Mouse (Mus musculus): ENCODE results near the gene Tmtc1. TPM values are rescaled to one million over a fixed set of nuclear protein-coding genes. Genes with fewer than 3 reads are reported as not detected.

Gene Tmtc1
- polyA plus RNA-seq, 1 experiment: 3.3 TPM

- peak overlapping the region; percentile 87 for H3K9ac ChIP-seq (ENCODE audit: low read depth, poor library complexity, severe bottlenecking)
- H3K27ac ChIP-seq (ENCODE audit: insufficient read depth, low read length): no peak overlapping the region
- H3K4me1 ChIP-seq (ENCODE audit: control insufficient read depth, insufficient read depth, low read length): no peaks in the 10 kb centered on the region
- H3K9me3 ChIP-seq (replicated peaks; ENCODE audit: control insufficient read depth, insufficient read depth, low read length, poor library complexity, severe bottlenecking): no peaks in the 10 kb centered on the region
- peak overlapping the region; percentile 97 for H3K4me3 ChIP-seq (ENCODE audit: low read depth, low read length)
- H3K36me3 ChIP-seq (ENCODE audit: control insufficient read depth, insufficient read depth, low read length, poor library complexity, severe bottlenecking): no peaks in the 10 kb centered on the region; the same call in 1 of the 2 replicates
- H3K27me3 ChIP-seq (ENCODE audit: control insufficient read depth, insufficient read depth, low read length, poor library complexity, severe bottlenecking): no peaks in the 10 kb centered on the region
- no peak for TF ChIP-seq EP300 (IDR thresholded peaks at IDR 0.05; ENCODE audit: insufficient read depth, low read depth, low read length)
- TF ChIP-seq CTCF (IDR thresholded peaks at IDR 0.05; ENCODE audit: low read depth, low read length): no peak
- TF ChIP-seq POLR2A (IDR thresholded peaks at IDR 0.05; ENCODE audit: insufficient read depth, low read length): no peak
Measured at GRCm38 (mm10) chr6:148211391-148211876, 232.8 kb downstream of the Tmtc1 start.

- Histone ChIP-seq H3K9ac (ENCODE audit: low read depth, poor library complexity, severe bottlenecking) (no peak overlapping the region), H3K36me3 (ENCODE audit: control insufficient read depth, insufficient read depth, low read length, poor library complexity, severe bottlenecking) (peaks cover 14% of the 10 kb centered on the region), H3K4me1 (ENCODE audit: control insufficient read depth, insufficient read depth, low read length) (no peaks in the 10 kb centered on the region), H3K27me3 (ENCODE audit: control insufficient read depth, insufficient read depth, low read length, poor library complexity, severe bottlenecking) (no peaks in the 10 kb centered on the region), H3K9me3 (replicated peaks; ENCODE audit: control insufficient read depth, insufficient read depth, low read length, poor library complexity, severe bottlenecking) (no peaks in the 10 kb centered on the region), H3K4me3 (ENCODE audit: low read depth, low read length) (no peak overlapping the region), H3K27ac (ENCODE audit: insufficient read depth, low read length) (no peak overlapping the region)
- TF ChIP-seq EP300 (IDR thresholded peaks at IDR 0.05; ENCODE audit: insufficient read depth, low read depth, low read length): no peak
- no peak for TF ChIP-seq CTCF (IDR thresholded peaks at IDR 0.05; ENCODE audit: low read depth, low read length)
- no peak for TF ChIP-seq POLR2A (IDR thresholded peaks at IDR 0.05; ENCODE audit: insufficient read depth, low read length)
Measured at GRCm38 (mm10) chr6:148207522-148207921, 236.7 kb downstream of the Tmtc1 start.

GRCm38 (mm10) chr6:148205134-148205533, 239.1 kb downstream of the Tmtc1 start:
- H3K36me3 ChIP-seq (ENCODE audit: control insufficient read depth, insufficient read depth, low read length, poor library complexity, severe bottlenecking): peaks cover 28% of the 10 kb centered on the region
- TF ChIP-seq EP300 (IDR thresholded peaks at IDR 0.05; ENCODE audit: insufficient read depth, low read depth, low read length): no peak
- no peak for TF ChIP-seq CTCF (IDR thresholded peaks at IDR 0.05; ENCODE audit: low read depth, low read length)
- no peak for TF ChIP-seq POLR2A (IDR thresholded peaks at IDR 0.05; ENCODE audit: insufficient read depth, low read length)
- H3K9ac ChIP-seq (ENCODE audit: low read depth, poor library complexity, severe bottlenecking): no peak overlapping the region
- no peak overlapping the region for H3K4me3 ChIP-seq (ENCODE audit: low read depth, low read length)
- H3K27me3 ChIP-seq (ENCODE audit: control insufficient read depth, insufficient read depth, low read length, poor library complexity, severe bottlenecking): no peaks in the 10 kb centered on the region
- no peaks in the 10 kb centered on the region for H3K4me1 ChIP-seq (ENCODE audit: control insufficient read depth, insufficient read depth, low read length)
- H3K9me3 ChIP-seq (replicated peaks; ENCODE audit: control insufficient read depth, insufficient read depth, low read length, poor library complexity, severe bottlenecking): no peaks in the 10 kb centered on the region
- no peak overlapping the region for H3K27ac ChIP-seq (ENCODE audit: insufficient read depth, low read length)

- no peak overlapping the region for H3K4me3 ChIP-seq (ENCODE audit: low read depth, low read length)
- no peaks in the 10 kb centered on the region for H3K4me1 ChIP-seq (ENCODE audit: control insufficient read depth, insufficient read depth, low read length)
- H3K27me3 ChIP-seq (ENCODE audit: control insufficient read depth, insufficient read depth, low read length, poor library complexity, severe bottlenecking): no peaks in the 10 kb centered on the region
- H3K36me3 ChIP-seq (ENCODE audit: control insufficient read depth, insufficient read depth, low read length, poor library complexity, severe bottlenecking): peaks cover 39% of the 10 kb centered on the region
- H3K27ac ChIP-seq (ENCODE audit: insufficient read depth, low read length): no peak overlapping the region
- TF ChIP-seq CTCF (IDR thresholded peaks at IDR 0.05; ENCODE audit: low read depth, low read length) (no peak), EP300 (IDR thresholded peaks at IDR 0.05; ENCODE audit: insufficient read depth, low read depth, low read length) (no peak), POLR2A (IDR thresholded peaks at IDR 0.05; ENCODE audit: insufficient read depth, low read length) (no peak)
- no peak overlapping the region for H3K9ac ChIP-seq (ENCODE audit: low read depth, poor library complexity, severe bottlenecking)
- H3K9me3 ChIP-seq (replicated peaks; ENCODE audit: control insufficient read depth, insufficient read depth, low read length, poor library complexity, severe bottlenecking): no peaks in the 10 kb centered on the region
Measured at GRCm38 (mm10) chr6:148199729-148200128, 244.5 kb downstream of the Tmtc1 start.

DNA sequence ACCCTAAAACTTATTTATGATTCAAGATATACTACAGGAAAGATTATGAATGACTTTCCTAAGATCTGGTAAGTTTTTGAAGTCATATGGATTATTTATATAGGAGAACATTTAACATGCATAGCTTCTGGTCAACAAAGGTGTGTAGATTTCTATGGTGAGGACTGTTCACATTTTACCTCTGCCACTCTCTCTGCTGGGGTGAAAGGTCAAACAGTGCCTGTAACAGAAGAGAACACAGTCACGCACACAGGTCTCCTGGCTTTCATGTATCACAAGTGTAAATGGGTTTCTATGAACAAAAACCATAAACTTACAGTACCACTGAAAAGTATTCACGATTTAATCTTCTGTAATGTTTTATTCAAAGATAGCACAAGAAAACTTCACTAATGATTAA, 245.0 kb downstream of the Tmtc1 start:
- peaks cover 39% of the 10 kb centered on the region for H3K36me3 ChIP-seq (ENCODE audit: control insufficient read depth, insufficient read depth, low read length, poor library complexity, severe bottlenecking)
- no peaks in the 10 kb centered on the region for H3K27me3 ChIP-seq (ENCODE audit: control insufficient read depth, insufficient read depth, low read length, poor library complexity, severe bottlenecking)
- H3K9ac ChIP-seq (ENCODE audit: low read depth, poor library complexity, severe bottlenecking): no peak overlapping the region
- no peak for TF ChIP-seq POLR2A (IDR thresholded peaks at IDR 0.05; ENCODE audit: insufficient read depth, low read length)
- TF ChIP-seq CTCF (IDR thresholded peaks at IDR 0.05; ENCODE audit: low read depth, low read length): no peak
- TF ChIP-seq EP300 (IDR thresholded peaks at IDR 0.05; ENCODE audit: insufficient read depth, low read depth, low read length): no peak
- no peak overlapping the region for H3K27ac ChIP-seq (ENCODE audit: insufficient read depth, low read length)
- no peaks in the 10 kb centered on the region for H3K9me3 ChIP-seq (replicated peaks; ENCODE audit: control insufficient read depth, insufficient read depth, low read length, poor library complexity, severe bottlenecking)
- no peaks in the 10 kb centered on the region for H3K4me1 ChIP-seq (ENCODE audit: control insufficient read depth, insufficient read depth, low read length)
- H3K4me3 ChIP-seq (ENCODE audit: low read depth, low read length): no peak overlapping the region

DNA sequence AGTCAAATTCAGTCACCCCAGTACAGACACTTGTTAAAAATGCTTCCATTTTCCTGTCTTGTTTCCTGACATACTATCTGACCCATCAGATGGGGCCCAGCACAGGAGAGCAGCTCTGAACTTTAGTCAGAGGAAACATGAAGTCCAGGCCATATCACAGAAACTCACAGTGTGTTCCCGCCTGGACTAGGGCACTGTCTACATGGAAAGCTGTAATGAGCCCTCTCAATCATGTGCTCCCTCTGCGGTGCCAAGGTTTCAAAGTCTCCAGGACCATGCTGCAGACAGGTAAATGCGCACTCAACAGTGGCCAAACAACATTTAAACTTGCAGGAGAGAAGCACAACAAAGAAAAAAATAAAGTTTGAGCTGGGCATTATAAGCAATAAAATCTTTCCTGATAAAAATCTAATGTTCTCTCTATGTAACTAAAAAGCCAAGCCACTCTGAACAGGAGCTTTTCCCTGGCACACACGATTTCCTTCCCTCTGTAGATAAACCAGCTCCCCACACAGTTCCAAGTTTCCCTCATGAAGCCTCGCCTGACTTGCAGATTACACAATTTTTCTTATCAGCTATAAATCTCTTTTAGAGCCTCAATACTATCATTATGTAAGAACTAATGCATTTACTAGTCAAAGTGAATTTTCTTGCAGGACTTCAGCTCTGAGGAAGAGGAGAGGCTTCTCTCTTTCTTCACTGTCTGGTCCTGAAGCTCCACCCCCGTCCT, 250.1 kb downstream of the Tmtc1 start:
- H3K36me3 ChIP-seq (ENCODE audit: control insufficient read depth, insufficient read depth, low read length, poor library complexity, severe bottlenecking): peaks cover 18% of the 10 kb centered on the region
- no peaks in the 10 kb centered on the region for H3K4me1 ChIP-seq (ENCODE audit: control insufficient read depth, insufficient read depth, low read length)
- no peaks in the 10 kb centered on the region for H3K27me3 ChIP-seq (ENCODE audit: control insufficient read depth, insufficient read depth, low read length, poor library complexity, severe bottlenecking)
- H3K4me3 ChIP-seq (ENCODE audit: low read depth, low read length): no peak overlapping the region
- TF ChIP-seq CTCF (IDR thresholded peaks at IDR 0.05; ENCODE audit: low read depth, low read length) (no peak), POLR2A (IDR thresholded peaks at IDR 0.05; ENCODE audit: insufficient read depth, low read length) (no peak), EP300 (IDR thresholded peaks at IDR 0.05; ENCODE audit: insufficient read depth, low read depth, low read length) (no peak)
- no peaks in the 10 kb centered on the region for H3K9me3 ChIP-seq (replicated peaks; ENCODE audit: control insufficient read depth, insufficient read depth, low read length, poor library complexity, severe bottlenecking)
- H3K9ac ChIP-seq (ENCODE audit: low read depth, poor library complexity, severe bottlenecking): no peak overlapping the region
- H3K27ac ChIP-seq (ENCODE audit: insufficient read depth, low read length): no peak overlapping the region

Data from ES-Bruce4 (cell line).